21 mouse cellular contexts compared by ENCODE assay signal in genomic region chr16:95221051-95221450, GRCm38 (mm10). TPM values are rescaled to one million over a fixed set of nuclear protein-coding genes. Genes with fewer than 3 reads are reported as not detected.
DNase-seq lines count a peak whose midpoint lies in the region; ATAC-seq lines count a peak whose summit lies in the region.
"Had no signal": no experiment of that assay in that cellular context is flagged by ENCODE, and none has a peak within 500 bp of the region (broad histone marks: within the 10 kb centered on the region; RNA-seq: fewer than 3 reads in every experiment).

No protein-coding gene starts in this region.

- H3K4me3 ChIP-seq in kidney, embryonic 14.5 days (ENCODE audit: low read length), result no peak overlapping the region
- H3K4me3 ChIP-seq in lung, embryonic 15.5 days, result no peak overlapping the region
- no peak overlapping the region for H3K4me3 ChIP-seq in stomach, embryonic 14.5 days (ENCODE audit: low read depth, low read length)
- no peak overlapping the region for H3K4me3 ChIP-seq in midbrain, embryonic 11.5 days (ENCODE audit: low read depth, low read length)
- no peak overlapping the region for H3K4me3 ChIP-seq in liver, embryonic 12.5 days
- H3K4me3 ChIP-seq: embryonic facial prominence, embryonic 12.5 days; forebrain, embryonic 10.5 days; gastrocnemius, adult 2 months; liver, embryonic 13.5 days; midbrain, embryonic 13.5 days; neural tube, embryonic 13.5 days had no signal

- H3K27ac ChIP-seq in kidney, embryonic 14.5 days (ENCODE audit: low read depth, low read length), result no peak overlapping the region
- H3K27ac ChIP-seq in lung, embryonic 15.5 days, result peak overlapping the region; percentile 58
- H3K27ac ChIP-seq in stomach, embryonic 14.5 days (ENCODE audit: low read length), result peak overlapping the region; percentile 53
- H3K27ac ChIP-seq in midbrain, embryonic 11.5 days (ENCODE audit: low read depth, low read length), result no peak overlapping the region
- no peak overlapping the region for H3K27ac ChIP-seq in liver, embryonic 12.5 days
- H3K27ac ChIP-seq: embryonic facial prominence, embryonic 12.5 days; forebrain, embryonic 10.5 days; gastrocnemius, adult 2 months; liver, embryonic 13.5 days; midbrain, embryonic 13.5 days; neural tube, embryonic 13.5 days had no signal

- no peak overlapping the region for H3K9ac ChIP-seq in kidney, embryonic 14.5 days (ENCODE audit: low read depth, low read length)
- H3K9ac ChIP-seq in lung, embryonic 15.5 days, result no peak overlapping the region
- H3K9ac ChIP-seq in stomach, embryonic 14.5 days (replicated peaks; ENCODE audit: low read depth, low read length), result no peak overlapping the region
- no peak overlapping the region for H3K9ac ChIP-seq in midbrain, embryonic 11.5 days (ENCODE audit: low read length)
- H3K9ac ChIP-seq in liver, embryonic 12.5 days, result no peak overlapping the region
- H3K9ac ChIP-seq: embryonic facial prominence, embryonic 12.5 days; forebrain, postnatal 0 days; liver, embryonic 13.5 days; midbrain, embryonic 13.5 days; neural tube, embryonic 13.5 days had no signal

- no peaks in the 10 kb centered on the region for H3K36me3 ChIP-seq in kidney, embryonic 14.5 days (ENCODE audit: control insufficient read depth, insufficient read depth, low read length)
- H3K36me3 ChIP-seq in lung, embryonic 15.5 days, result no peaks in the 10 kb centered on the region
- no peaks in the 10 kb centered on the region for H3K36me3 ChIP-seq in stomach, embryonic 14.5 days (ENCODE audit: control insufficient read depth, insufficient read depth, low read length)
- no peaks in the 10 kb centered on the region for H3K36me3 ChIP-seq in midbrain, embryonic 11.5 days (ENCODE audit: control insufficient read depth, insufficient read depth, low read length)
- no peaks in the 10 kb centered on the region for H3K36me3 ChIP-seq in liver, embryonic 12.5 days
- H3K36me3 ChIP-seq: embryonic facial prominence, embryonic 12.5 days; forebrain, embryonic 10.5 days; liver, embryonic 13.5 days; midbrain, embryonic 13.5 days; neural tube, embryonic 13.5 days had no signal

- DNase-seq in kidney, adult 9 months, result peak; percentile 10
- peak; percentile 40 for DNase-seq in fat pad, adult 2 months (ENCODE audit: extremely low read depth, low read depth, low spot score)
- no peak for DNase-seq in midbrain, embryonic 11.5 days (ENCODE audit: low spot score, missing footprints)
- no peak for DNase-seq in frontal cortex, postnatal 14 days (ENCODE audit: low spot score in 2 of 2)
- DNase-seq: cerebellum, adult 8-10 months; forebrain, postnatal 0 days; gastrocnemius, adult 2 months; heart, postnatal 36 days; kidney, adult 8-10 months; liver, embryonic 13.5 days; thymus, adult 18-20 months; thymus, postnatal 4 days had no signal

- H3K4me2 ChIP-seq in kidney, embryonic 14.5 days (replicated peaks; ENCODE audit: low read depth, low read length), result no peak overlapping the region
- H3K4me2 ChIP-seq in lung, embryonic 15.5 days, result no peak overlapping the region
- no peak overlapping the region for H3K4me2 ChIP-seq in stomach, embryonic 14.5 days (replicated peaks; ENCODE audit: low read depth, low read length)
- no peak overlapping the region for H3K4me2 ChIP-seq in midbrain, embryonic 11.5 days
- H3K4me2 ChIP-seq in liver, embryonic 12.5 days, result no peak overlapping the region
- H3K4me2 ChIP-seq: embryonic facial prominence, embryonic 12.5 days; liver, embryonic 13.5 days; midbrain, embryonic 13.5 days; neural tube, embryonic 13.5 days had no signal

- no peaks in the 10 kb centered on the region for H3K27me3 ChIP-seq in kidney, embryonic 14.5 days (ENCODE audit: control insufficient read depth, insufficient read depth, low read length)
- no peaks in the 10 kb centered on the region for H3K27me3 ChIP-seq in lung, embryonic 15.5 days
- no peaks in the 10 kb centered on the region for H3K27me3 ChIP-seq in stomach, embryonic 14.5 days (ENCODE audit: control insufficient read depth, insufficient read depth, low read length)
- H3K27me3 ChIP-seq in midbrain, embryonic 11.5 days (ENCODE audit: control insufficient read depth, insufficient read depth, low read length), result no peaks in the 10 kb centered on the region
- H3K27me3 ChIP-seq in liver, embryonic 12.5 days (replicated peaks), result no peaks in the 10 kb centered on the region
- H3K27me3 ChIP-seq: embryonic facial prominence, embryonic 12.5 days; liver, embryonic 13.5 days; midbrain, embryonic 13.5 days; neural tube, embryonic 13.5 days had no signal

- ATAC-seq in kidney, embryonic 14.5 days (ENCODE audit: low FRiP score, low TSS enrichment), result no peak
- ATAC-seq in lung, embryonic 15.5 days (ENCODE audit: borderline replicate concordance, extremely low read depth, low FRiP score, low TSS enrichment), result no peak
- no peak for ATAC-seq in stomach, embryonic 14.5 days (ENCODE audit: insufficient number of reproducible peaks, insufficient read depth, low FRiP score, low read depth)
- no peak for ATAC-seq in midbrain, embryonic 11.5 days (ENCODE audit: low FRiP score)
- no peak for ATAC-seq in liver, embryonic 12.5 days
- ATAC-seq: forebrain, postnatal 0 days; hindbrain, embryonic 16.5 days; midbrain, embryonic 13.5 days had no signal

- no peaks in the 10 kb centered on the region for H3K9me3 ChIP-seq in kidney, embryonic 14.5 days (ENCODE audit: control insufficient read depth, low read length)
- H3K9me3 ChIP-seq in lung, embryonic 15.5 days, result no peaks in the 10 kb centered on the region
- H3K9me3 ChIP-seq in stomach, embryonic 14.5 days (ENCODE audit: control insufficient read depth, low read depth, low read length), result no peaks in the 10 kb centered on the region
- no peaks in the 10 kb centered on the region for H3K9me3 ChIP-seq in midbrain, embryonic 11.5 days (ENCODE audit: control insufficient read depth, low read length)
- H3K9me3 ChIP-seq in liver, embryonic 12.5 days (replicated peaks), result no peaks in the 10 kb centered on the region
- H3K9me3 ChIP-seq: embryonic facial prominence, embryonic 12.5 days; forebrain, embryonic 10.5 days; liver, embryonic 13.5 days; midbrain, embryonic 13.5 days; neural tube, embryonic 13.5 days had no signal

- H3K4me1 ChIP-seq in kidney, embryonic 14.5 days (ENCODE audit: control insufficient read depth, insufficient read depth, low read length), result no peaks in the 10 kb centered on the region
- H3K4me1 ChIP-seq in lung, embryonic 15.5 days, result peaks cover 22% of the 10 kb centered on the region
- H3K4me1 ChIP-seq in stomach, embryonic 14.5 days (ENCODE audit: control insufficient read depth, insufficient read depth, low read length), result peaks cover 12% of the 10 kb centered on the region; the same call in 1 of the 2 replicates
- H3K4me1 ChIP-seq in midbrain, embryonic 11.5 days (ENCODE audit: control insufficient read depth, insufficient read depth, low read length), result no peaks in the 10 kb centered on the region
- no peaks in the 10 kb centered on the region for H3K4me1 ChIP-seq in liver, embryonic 12.5 days
- H3K4me1 ChIP-seq: forebrain, embryonic 10.5 days; liver, embryonic 13.5 days; midbrain, embryonic 13.5 days had no signal

- WGBS in kidney, embryonic 14.5 days, result 52% methylated on average over 4 of the region's 4 CpGs
- 45% methylated on average over 4 of the region's 4 CpGs for WGBS in lung, embryonic 15.5 days
- 57% methylated on average over 4 of the region's 4 CpGs for WGBS in stomach, embryonic 14.5 days
- WGBS in midbrain, embryonic 11.5 days, result 64% methylated on average over 4 of the region's 4 CpGs
- WGBS in liver, embryonic 12.5 days (ENCODE audit: insufficient replicate concordance), result 56% methylated on average over 4 of the region's 4 CpGs

RNA-seq across cellular contexts. Expression of gene Kcnj15, which starts 36.3 kb away (rescaled TPM):
- polyA plus RNA-seq in kidney, embryonic 14.5 days (2014; fragmentation: Nextera tagmentation; extraction: Ambion mirVana), result 0.41 and 1.3 TPM in 2 replicates
- 1.8 and 1.9 TPM in 2 replicates for polyA plus RNA-seq in lung, embryonic 15.5 days (2015; fragmentation: Nextera tagmentation; extraction: Ambion mirVana)
- polyA plus RNA-seq in stomach, embryonic 14.5 days (2014; fragmentation: Nextera tagmentation; extraction: Ambion mirVana), result 5.0 and 5.3 TPM in 2 replicates
- polyA plus RNA-seq in midbrain, embryonic 11.5 days (2014; fragmentation: Nextera tagmentation; extraction: Ambion mirVana), result 0.16 TPM in 1 of 2 replicates, not detected in the other
- 0.06 and 0.22 TPM in 2 replicates for polyA plus RNA-seq in liver, embryonic 12.5 days (2016; fragmentation: Nextera tagmentation; extraction: Ambion mirVana)

Comparison
In these comparisons a context has a peak if more than half of its experiments do, and no peak if none do; other contexts are left out.
1. DNase-seq: peak in kidney, adult 9 months (single experiment) and fat pad, adult 2 months (single experiment); none in midbrain, embryonic 11.5 days (single experiment) and frontal cortex, postnatal 14 days (0 of 2).
2. H3K27ac ChIP-seq: peak in lung, embryonic 15.5 days (single experiment) and stomach, embryonic 14.5 days (single experiment); none in kidney, embryonic 14.5 days (single experiment), midbrain, embryonic 11.5 days (single experiment) and liver, embryonic 12.5 days (single experiment).